Mouse (Mus musculus) thymus, postnatal 0 days (tissue): ENCODE measurements around the gene Gabrb3. TPM values are rescaled to one million over a fixed set of nuclear protein-coding genes. Genes with fewer than 3 reads are reported as not detected.
"Not testable (repeated sequence)": the region's sequence is repeated elsewhere in the genome, so short reads cannot be mapped to it uniquely, and the experiment has no call there.

Experiments
- DNase-seq: peaks from one replicate; pipeline ENCODE4 v3.0.0-alpha.2; 2015; ENCODE audit warnings: low spot score
- microRNA-seq: library from miRNA; unstranded; fragments of <30 nt; microRNA quantifications from one replicate; pipeline ENCODE4, GENCODE M21; 2016; ENCODE audit warnings: borderline number of aligned reads
- polyA plus RNA-seq: library from polyadenylated mRNA; unstranded; fragments of >200 nt; fragmentation: Nextera tagmentation; extraction: Ambion mirVana; gene quantifications from 2 replicates; pipeline ENCODE4 v1.2.1, GENCODE M21; 2015

The Gabrb3 gene
- polyA plus RNA-seq, 1 experiment from 2014 or later: 0.08 TPM

DNA sequence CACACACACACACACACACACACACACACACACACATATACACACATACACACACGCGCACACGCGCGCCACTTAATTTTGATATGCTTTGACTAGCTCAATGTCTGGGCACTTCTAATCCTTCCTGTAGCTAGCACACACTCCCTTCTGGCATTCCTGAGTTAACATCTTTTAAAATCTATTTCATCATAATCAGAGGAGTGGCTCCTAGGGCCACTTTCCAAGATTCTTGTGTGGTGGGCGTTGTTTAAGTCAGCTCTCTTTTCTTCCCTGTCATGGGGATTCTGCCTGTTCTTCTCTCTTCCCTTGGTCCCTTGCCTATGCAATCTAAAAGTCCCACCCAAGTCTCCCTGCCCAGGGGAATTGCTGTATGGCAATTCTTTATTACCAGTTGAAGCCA, 286.6 kb downstream of the Gabrb3 start:
- no peak for DNase-seq

DNA sequence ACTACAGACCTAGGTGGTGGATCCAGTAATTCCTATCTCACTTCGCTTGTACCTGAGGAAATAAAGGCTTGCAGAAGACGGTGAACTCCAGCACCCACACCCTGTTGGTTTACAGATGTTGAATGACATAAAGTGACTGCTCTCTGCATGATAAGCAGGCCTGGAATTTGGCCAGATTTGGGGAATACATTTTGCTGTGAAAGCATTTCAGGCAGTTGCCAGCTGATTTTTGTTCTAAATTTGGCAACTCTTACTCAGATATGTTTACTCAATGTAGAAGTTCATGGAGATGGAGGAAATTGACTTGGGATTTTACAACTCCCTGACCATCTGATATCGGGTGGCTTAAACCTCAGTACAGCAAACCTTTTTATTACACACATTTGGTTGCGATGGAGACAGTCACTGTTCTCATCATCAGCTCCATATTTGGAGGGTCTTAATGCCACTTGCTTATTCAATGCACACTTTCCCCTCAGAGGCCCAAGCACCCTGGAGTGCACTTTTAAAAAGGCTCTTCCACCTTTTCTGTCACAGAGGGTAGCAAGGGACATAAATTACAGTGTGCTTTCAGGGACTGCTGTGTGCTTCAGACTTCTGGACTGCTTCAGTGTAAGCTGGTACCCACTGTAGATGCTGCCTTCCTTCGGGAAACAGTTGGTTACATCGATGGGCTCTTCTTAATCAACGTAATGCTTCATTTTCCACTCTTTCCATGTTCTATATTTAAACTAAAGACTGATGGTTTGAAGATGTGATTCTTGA, 287.7 kb downstream of the Gabrb3 start:
- no peak for DNase-seq

DNA sequence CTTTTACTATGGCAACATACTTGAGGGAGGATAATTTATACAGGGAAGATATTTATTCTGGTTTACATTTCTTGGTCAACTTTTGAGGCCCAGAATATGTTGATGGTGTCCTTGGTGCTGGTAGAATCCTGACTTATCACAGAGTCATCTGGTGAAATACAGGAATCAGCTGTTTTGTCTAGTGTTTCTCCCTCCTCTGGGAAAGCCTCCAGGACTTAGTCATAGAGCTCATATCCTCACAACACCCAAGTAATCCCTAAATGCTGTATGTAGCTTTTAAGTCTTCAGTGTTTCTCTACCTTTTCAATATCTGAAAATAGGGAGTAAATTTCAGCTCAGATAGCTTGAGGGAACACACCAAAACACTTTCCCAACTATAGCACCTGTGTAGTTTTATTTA, 292.2 kb downstream of the Gabrb3 start:
- no peak for DNase-seq

DNA sequence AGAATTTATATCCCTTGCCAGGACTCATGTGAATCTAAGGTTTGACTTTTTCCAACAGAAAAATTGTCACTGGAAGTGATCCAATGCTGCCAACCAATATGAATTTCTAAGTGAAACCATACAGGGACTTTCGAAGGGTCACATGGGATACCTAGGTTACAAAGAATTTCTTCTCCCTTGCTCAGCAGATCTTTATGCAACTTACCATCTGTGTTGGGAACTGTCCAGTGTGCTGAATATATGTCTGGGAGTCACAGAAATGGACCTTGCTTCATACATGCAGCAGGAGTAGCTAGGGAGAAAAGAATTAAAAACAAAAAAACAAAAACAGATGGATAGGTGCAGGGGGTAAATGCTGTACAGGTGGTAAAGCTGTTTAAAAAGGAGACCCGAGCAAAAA, 327.3 kb downstream of the Gabrb3 start:
- no peak for DNase-seq

DNA sequence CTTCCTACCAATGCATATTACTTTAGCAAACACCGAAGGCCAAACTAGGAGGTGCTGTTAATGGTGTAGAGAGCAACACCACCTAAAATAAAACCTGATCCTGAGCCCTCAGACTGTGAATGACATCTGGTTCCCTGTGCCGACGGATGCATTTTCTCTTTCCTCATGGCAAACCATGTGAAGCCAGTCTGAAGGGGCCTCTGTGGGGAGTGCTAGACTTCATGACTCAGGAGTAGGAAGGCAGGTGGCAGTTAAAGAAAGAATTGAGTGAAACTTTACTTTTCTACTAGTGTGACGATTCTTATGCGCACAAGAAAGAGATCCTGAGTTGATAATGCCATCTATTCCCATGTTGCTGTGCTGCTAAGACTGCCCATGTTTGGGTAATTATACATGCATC, 341.0 kb downstream of the Gabrb3 start:
- DNase-seq: no peak

DNA sequence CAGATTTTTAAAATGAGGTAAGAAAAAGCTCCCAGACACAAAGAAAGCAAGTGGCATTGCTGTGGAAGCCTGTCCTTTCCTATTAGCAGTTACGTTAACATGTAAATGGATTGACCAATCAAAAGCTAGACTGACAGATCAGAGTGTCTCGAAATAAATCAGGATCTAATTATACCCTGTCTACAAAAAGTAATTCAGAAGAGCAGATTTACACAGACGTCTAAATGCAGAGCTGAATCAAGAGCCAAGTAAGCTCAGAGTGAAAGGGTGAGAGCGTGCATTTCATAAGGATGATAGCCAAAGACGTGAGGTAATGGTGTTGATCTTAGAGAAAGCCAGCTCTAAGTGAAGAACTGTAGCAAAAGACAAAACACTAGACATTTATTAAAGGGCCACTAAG, 359.3 kb downstream of the Gabrb3 start:
- DNase-seq: no peak

DNA sequence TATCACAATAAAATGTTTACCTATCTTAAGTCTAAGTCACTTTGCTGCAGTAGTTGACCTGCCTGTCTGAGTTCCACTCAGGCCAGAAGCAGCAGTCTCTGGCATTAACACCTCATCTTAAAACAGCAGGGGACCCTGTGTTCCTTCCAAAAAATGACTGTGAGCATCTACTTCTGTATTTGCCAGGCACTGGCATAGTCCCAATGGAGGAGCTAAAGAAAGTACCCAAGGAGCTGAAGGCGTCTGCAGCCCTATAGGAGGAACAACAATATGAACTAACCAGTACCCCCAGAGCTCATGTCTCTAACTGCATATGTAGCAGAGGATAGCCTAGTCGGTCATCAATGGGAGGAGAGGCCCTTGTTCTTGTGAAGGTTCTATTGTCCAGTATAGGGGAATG, 366.6 kb downstream of the Gabrb3 start:
- DNase-seq: not testable (repeated sequence)

DNA sequence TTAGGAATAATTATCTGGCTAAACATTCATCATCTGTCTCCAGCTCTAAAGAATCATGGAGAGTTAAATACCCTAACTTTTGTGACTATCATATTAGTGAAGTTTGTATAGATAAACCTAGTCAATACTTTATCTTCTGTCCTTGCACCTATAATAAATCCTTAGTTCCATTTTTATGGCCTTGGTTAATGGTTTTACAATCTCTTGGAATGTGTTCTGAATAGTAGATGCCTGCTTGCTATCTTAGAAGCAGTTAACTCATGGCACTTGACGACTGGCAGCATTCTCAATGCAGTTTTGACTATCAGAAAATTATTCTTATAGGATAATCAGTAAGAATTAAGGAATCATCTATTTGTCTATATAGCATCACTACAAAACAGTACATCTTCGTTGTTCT, 368.0 kb downstream of the Gabrb3 start:
- DNase-seq: no peak

DNA sequence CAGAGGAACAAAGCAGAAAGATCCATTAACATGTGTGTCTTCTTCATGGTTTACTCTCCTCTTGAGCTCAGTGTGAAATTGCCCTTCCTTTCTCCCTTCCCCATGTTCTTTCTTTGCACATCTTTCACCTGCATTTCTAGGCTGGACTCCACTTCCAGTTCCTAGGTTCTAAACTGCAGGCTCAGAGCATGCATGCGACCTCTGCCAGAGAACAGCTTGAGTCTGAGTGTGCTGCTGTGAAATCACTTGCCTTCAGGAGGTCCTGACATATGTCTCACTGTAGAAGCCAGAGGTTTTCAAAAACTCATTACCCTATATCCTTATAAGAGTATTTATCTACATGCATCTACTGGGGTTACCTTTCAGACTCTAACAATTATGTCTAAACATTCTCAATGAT, 383.8 kb downstream of the Gabrb3 start:
- DNase-seq: no peak

DNA sequence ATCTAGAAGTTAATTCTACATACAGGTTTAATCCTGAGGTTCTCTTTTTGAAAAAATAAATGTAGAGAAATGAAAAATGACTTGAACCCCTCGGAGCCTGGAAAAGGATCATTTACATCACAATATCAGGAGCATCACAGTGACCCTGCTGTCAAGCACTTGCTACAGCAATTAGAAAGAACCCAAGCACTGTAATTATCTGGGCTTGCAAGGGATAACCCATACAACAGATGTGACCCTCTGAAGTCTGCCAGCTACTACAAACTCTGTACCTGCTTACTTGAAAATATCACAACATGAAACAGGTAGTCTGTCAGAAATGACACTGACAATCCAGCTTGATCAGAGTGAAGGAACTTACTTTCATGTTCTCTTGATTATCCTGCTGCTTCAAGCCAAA, 394.2 kb downstream of the Gabrb3 start:
- no peak for DNase-seq

DNA sequence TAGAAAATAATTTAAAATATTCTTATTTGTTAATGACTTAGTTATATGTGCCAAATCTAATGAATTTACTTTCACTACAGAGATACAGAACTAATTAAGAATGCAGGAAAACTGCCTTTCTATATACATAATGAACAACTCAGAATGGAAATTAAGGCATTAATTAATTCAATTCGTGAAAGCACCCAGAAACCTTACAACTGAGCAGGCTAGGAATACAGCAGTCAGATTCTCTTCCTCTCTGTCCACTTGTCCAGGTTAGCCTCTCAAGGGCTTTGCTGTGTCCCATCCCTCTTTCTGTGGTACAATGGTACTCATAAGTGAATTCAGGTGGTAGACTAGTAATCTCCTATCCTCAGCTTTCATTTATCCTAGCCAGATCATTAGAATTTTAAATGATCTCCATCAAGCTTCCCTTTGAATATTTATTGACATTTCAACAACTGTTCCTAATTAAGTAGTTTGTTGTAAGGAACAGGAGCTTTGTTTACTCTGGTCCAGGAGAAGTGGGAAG, 422.9 kb downstream of the Gabrb3 start:
- DNase-seq: no peak

DNA sequence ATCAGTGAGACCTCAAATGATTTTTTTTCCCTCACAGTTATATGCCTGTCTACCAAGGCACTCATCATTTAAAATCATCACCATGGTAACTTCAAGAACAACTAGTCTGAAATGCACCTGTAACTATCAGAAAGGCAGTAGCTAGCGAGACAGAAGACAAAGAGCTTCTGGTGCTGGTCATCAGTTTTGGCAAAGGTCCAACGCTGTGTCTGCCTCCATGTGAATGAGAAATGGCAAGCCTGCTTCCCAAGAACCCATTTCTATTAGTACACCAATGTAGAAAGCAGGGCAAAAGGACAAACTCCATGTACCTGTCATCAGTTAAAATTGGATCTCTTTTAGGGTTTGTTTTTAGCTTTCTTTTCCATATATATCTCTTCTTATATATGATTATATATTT, 448.5 kb downstream of the Gabrb3 start:
- DNase-seq: no peak

Small RNAs within 50 kb of the gene (microRNA-seq; reads per million reads assigned to microRNA genes)
- gene Mir6389: not detected

Other genes with a start within 250 kb of the Gabrb3 start
- gene Gabrg3, start 32.5 kb upstream of the Gabrb3 start, polyA plus RNA-seq: 0.10 TPM in 1 of 2 replicates, not detected in the other
- 0.10 and 0.13 TPM in 2 replicates for gene Gabra5, start 90.4 kb downstream of the Gabrb3 start, polyA plus RNA-seq